Mouse (Mus musculus) myocyte (in vitro differentiated cells): ENCODE measurements at regions not wholly inside any gene's neighbourhood (a gene's known extent, or its start where the extent isn't known, plus 50 kb on each side); places are given as distances from the start of the nearest gene placed in this dataset.

Experiments used
- E2F4 ChIP-seq: IDR thresholded peaks from one replicate; pipeline ENCODE4 v1.6.1; 2011; ENCODE audit warnings: mild to moderate bottlenecking, control low read depth, moderate library complexity; ENCODE audit not compliant: insufficient read depth
- MAX ChIP-seq: IDR thresholded peaks from one replicate; pipeline ENCODE4 v1.6.1; 2011; ENCODE audit warnings: low read depth, mild to moderate bottlenecking, control low read depth
- MYOD1 ChIP-seq, 3 experiments: IDR thresholded peaks; one replicate each; pipeline ENCODE4 v1.6.1; 2011; ENCODE audit warnings: control low read depth in 2 of 3, low read depth in 2 of 3, mild to moderate bottlenecking in 2 of 3, moderate library complexity in 1 of 3; ENCODE audit not compliant: insufficient read length in 2 of 3, control insufficient read depth in 1 of 3
- MYOG ChIP-seq, 3 experiments: IDR thresholded peaks; one replicate each; pipeline ENCODE4 v1.6.1; 2011; ENCODE audit warnings: control low read depth in 2 of 3, low read depth in 2 of 3, mild to moderate bottlenecking in 2 of 3; ENCODE audit not compliant: insufficient read length in 2 of 3, control insufficient read depth in 1 of 3, insufficient read depth in 1 of 3
- POLR2A ChIP-seq: IDR thresholded peaks from one replicate; pipeline ENCODE4 v1.6.1; 2011; ENCODE audit warnings: low read depth, mild to moderate bottlenecking, control low read depth, moderate library complexity; ENCODE audit not compliant: insufficient read length
- POLR2AphosphoS2 ChIP-seq: IDR thresholded peaks from one replicate; pipeline ENCODE4 v1.6.1; 2011; ENCODE audit warnings: low read depth, control low read depth; ENCODE audit not compliant: insufficient read length
- REST ChIP-seq: IDR thresholded peaks from one replicate; pipeline ENCODE4 v1.6.1; 2011; ENCODE audit warnings: mild to moderate bottlenecking, control low read depth, moderate library complexity; ENCODE audit not compliant: insufficient read depth, insufficient read length
- SRF ChIP-seq: IDR thresholded peaks from one replicate; pipeline ENCODE4 v1.6.1; 2011; ENCODE audit warnings: low read depth; ENCODE audit not compliant: control insufficient read depth, insufficient read length
- TCF12 ChIP-seq: IDR thresholded peaks from one replicate; pipeline ENCODE4 v1.6.1; 2011; ENCODE audit warnings: mild to moderate bottlenecking, control low read depth; ENCODE audit not compliant: poor library complexity, insufficient read depth, severe bottlenecking
- TCF3 ChIP-seq: IDR thresholded peaks from one replicate; pipeline ENCODE4 v1.6.1; 2011; ENCODE audit warnings: low read depth, control low read depth; ENCODE audit not compliant: insufficient read length
- USF1 ChIP-seq: IDR thresholded peaks from one replicate; pipeline ENCODE4 v1.6.1; 2011; ENCODE audit warnings: low read depth, mild to moderate bottlenecking, control low read depth, moderate library complexity

DNA sequence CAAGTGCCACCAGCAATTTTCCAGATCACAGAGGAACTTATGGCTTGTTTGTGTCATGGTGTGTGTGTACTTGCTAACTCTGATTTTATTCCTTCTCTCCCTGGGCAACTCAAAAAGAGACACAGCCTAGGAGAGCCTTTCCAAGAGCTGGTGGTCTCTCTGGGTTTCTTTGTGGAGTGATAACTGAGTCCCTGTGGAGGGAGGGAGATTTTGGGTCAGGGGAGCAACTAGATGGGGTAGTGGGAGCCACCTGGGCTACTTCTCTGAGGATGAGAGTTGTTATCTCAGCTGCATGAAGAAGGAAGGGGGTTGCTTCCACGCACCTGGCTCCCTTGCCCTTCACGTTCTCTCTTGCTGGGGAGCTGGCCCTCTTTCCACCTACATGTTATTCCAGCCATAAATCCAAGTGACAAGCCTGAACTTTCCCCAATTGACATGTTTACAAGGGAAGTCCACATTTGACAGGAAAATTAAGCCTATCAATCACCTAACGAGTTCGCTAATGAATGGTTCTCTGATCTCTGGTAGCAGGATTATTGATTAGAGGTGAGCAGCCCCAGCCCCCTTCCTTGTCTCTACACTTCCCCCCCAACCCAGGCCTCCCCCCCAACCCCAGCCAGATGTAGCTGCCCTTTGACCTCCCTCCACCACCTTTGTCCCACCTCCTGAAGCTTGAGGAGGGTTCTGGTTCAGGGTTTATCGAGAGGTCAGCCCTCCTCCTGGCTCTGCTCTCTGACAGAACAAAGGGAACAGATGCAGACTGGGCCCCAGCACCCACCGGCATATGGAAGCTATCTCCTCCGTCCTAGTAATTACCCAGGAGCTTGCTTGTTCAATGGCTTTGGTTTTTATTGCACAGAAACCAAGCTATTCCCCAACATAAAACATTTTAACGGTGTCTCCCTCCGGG is 304.4 kb upstream of the Zfp703 start:
- TF ChIP-seq MYOG (IDR thresholded peaks at IDR 0.05; ENCODE audit: control insufficient read depth in 1 of 3, insufficient read depth in 1 of 3, insufficient read length in 2 of 3, low read depth in 2 of 3) (no peak), TCF12 (no peak), POLR2A (no peak), POLR2AphosphoS2 (no peak), REST (no peak), MAX (no peak), USF1 (no peak), E2F4 (no peak), SRF (no peak), MYOD1 (IDR thresholded peaks at IDR 0.05; ENCODE audit: control insufficient read depth in 1 of 3, insufficient read length in 2 of 3, low read depth in 2 of 3) (no peak), TCF3 (no peak)
